Mouse (Mus musculus) MEL (cell line): ENCODE data around the gene Nudt21. TPM values are rescaled to one million over a fixed set of nuclear protein-coding genes. Genes with fewer than 3 reads are reported as not detected.

Source experiments
- DNase-seq: peaks from one replicate; pipeline ENCODE4 v3.0.0; 2011; ENCODE audit warnings: low read depth, low spot score
- H3K27ac ChIP-seq: 2 replicates; pipeline ENCODE4 v1.5.1; 2012; ENCODE audit warnings: low read depth, mild to moderate bottlenecking, control low read depth, low read length, moderate library complexity; ENCODE audit not compliant: control insufficient read depth
- H3K27me3 ChIP-seq, 2 experiments: fragments of 150-350 bp in 1 of 2; sonication (generic) in 1 of 2; 2 replicates each; pipeline ENCODE4 v1.6.1; 2012; ENCODE audit warnings: low read length in 2 of 2, mild to moderate bottlenecking in 2 of 2, improper control_type of control experiment in 1 of 2, moderate library complexity in 1 of 2; ENCODE audit not compliant: insufficient read depth in 2 of 2, control insufficient read depth in 1 of 2
- H3K36me3 ChIP-seq, 2 experiments: 2 replicates each; pipeline ENCODE4 v1.6.1; 2012 to 2014; ENCODE audit warnings: low read length in 2 of 2, improper control_type of control experiment in 1 of 2, inconsistent platforms in 1 of 2, mild to moderate bottlenecking in 1 of 2; ENCODE audit not compliant: insufficient read depth in 2 of 2, control insufficient read depth in 1 of 2
- H3K4me1 ChIP-seq, 2 experiments: fragments of 150-350 bp in 1 of 2; sonication (generic) in 1 of 2; 2 replicates each; pipeline ENCODE4 v1.6.1; 2012; ENCODE audit warnings: low read length in 2 of 2, improper control_type of control experiment in 1 of 2, mild to moderate bottlenecking in 1 of 2; ENCODE audit not compliant: insufficient read depth in 2 of 2, control insufficient read depth in 1 of 2
- H3K4me3 ChIP-seq, 2 experiments: fragments of 150-350 bp in 1 of 2; sonication (generic) in 1 of 2; 2 replicates each; pipeline ENCODE4 v1.5.1; 2012; ENCODE audit warnings: low read depth in 2 of 2, low read length in 2 of 2, mild to moderate bottlenecking in 2 of 2, moderate library complexity in 2 of 2, control low read depth in 1 of 2, improper control_type of control experiment in 1 of 2; ENCODE audit not compliant: control insufficient read depth in 1 of 2, insufficient read depth in 1 of 2
- H3K79me2 ChIP-seq: 2 replicates; pipeline ENCODE4 v1.6.1; 2012; ENCODE audit warnings: mild to moderate bottlenecking, low read length, moderate library complexity; ENCODE audit not compliant: control insufficient read depth, poor library complexity, insufficient read depth
- H3K9ac ChIP-seq: 2 replicates; pipeline ENCODE4 v1.6.1; 2012; ENCODE audit warnings: low read depth, mild to moderate bottlenecking, control low read depth, low read length, moderate library complexity; ENCODE audit not compliant: control insufficient read depth, poor library complexity, severe bottlenecking
- H3K9me3 ChIP-seq: fragments of 150-350 bp; sonication (generic); replicated peaks from 2 replicates; pipeline ENCODE4 v1.6.1; 2012; ENCODE audit warnings: mild to moderate bottlenecking, low read length, improper control_type of control experiment, moderate library complexity; ENCODE audit not compliant: insufficient read depth
- BHLHE40 ChIP-seq: IDR thresholded peaks from 2 replicates; pipeline ENCODE4 v1.6.1; 2012; ENCODE audit warnings: low read depth, mild to moderate bottlenecking, inconsistent platforms, low read length, improper control_type of control experiment, borderline replicate concordance
- CHD1 ChIP-seq: IDR thresholded peaks from 2 replicates; pipeline ENCODE4 v1.6.1; 2012; ENCODE audit warnings: low read depth, mild to moderate bottlenecking, inconsistent platforms, low read length, improper control_type of control experiment
- CHD2 ChIP-seq: IDR thresholded peaks from 2 replicates; pipeline ENCODE4 v1.6.1; 2011; ENCODE audit warnings: low read length, improper control_type of control experiment
- CTCF ChIP-seq, 3 experiments: IDR thresholded peaks in 2 of 3; conservative IDR thresholded peaks in 1 of 3; 2 replicates each; pipeline ENCODE4 v1.5.1; 2011 to 2012; ENCODE audit warnings: low read length in 3 of 3, low read depth in 2 of 3, mild to moderate bottlenecking in 2 of 3, improper control_type of control experiment in 1 of 3, inconsistent platforms in 1 of 3, mixed read lengths in 1 of 3, moderate library complexity in 1 of 3; ENCODE audit not compliant: control insufficient read depth in 1 of 3, insufficient read depth in 1 of 3, poor library complexity in 1 of 3, severe bottlenecking in 1 of 3
- EP300 ChIP-seq, 2 experiments: IDR thresholded peaks; 2 replicates each; pipeline ENCODE4 v1.6.1; 2011; ENCODE audit warnings: improper control_type of control experiment in 2 of 2, low read length in 2 of 2, low read depth in 1 of 2, mild to moderate bottlenecking in 1 of 2
- ETS1 ChIP-seq: IDR thresholded peaks from 2 replicates; pipeline ENCODE4 v1.6.1; 2012; ENCODE audit warnings: low read depth, mild to moderate bottlenecking, inconsistent platforms, low read length, improper control_type of control experiment, moderate library complexity
- GABPA ChIP-seq: IDR thresholded peaks from 2 replicates; pipeline ENCODE4 v1.6.1; 2012; ENCODE audit warnings: low read depth, mild to moderate bottlenecking, inconsistent platforms, low read length, improper control_type of control experiment, moderate library complexity
- GATA1 ChIP-seq: IDR thresholded peaks from 2 replicates; pipeline ENCODE4 v1.6.1; 2011; ENCODE audit warnings: low read depth, low read length, improper control_type of control experiment
- HCFC1 ChIP-seq: IDR thresholded peaks from 2 replicates; pipeline ENCODE4 v1.6.1; 2012; ENCODE audit warnings: low read depth, mild to moderate bottlenecking, inconsistent platforms, low read length, improper control_type of control experiment, moderate library complexity
- MAX ChIP-seq: IDR thresholded peaks from 2 replicates; pipeline ENCODE4 v1.6.1; 2011; ENCODE audit warnings: low read length, improper control_type of control experiment
- MAZ ChIP-seq: IDR thresholded peaks from 2 replicates; pipeline ENCODE4 v1.6.1; 2012; ENCODE audit warnings: low read depth, mild to moderate bottlenecking, inconsistent platforms, low read length, improper control_type of control experiment
- MEF2A ChIP-seq: IDR thresholded peaks from 2 replicates; pipeline ENCODE4 v1.6.1; 2014; ENCODE audit warnings: low read depth, mild to moderate bottlenecking, inconsistent platforms, low read length, improper control_type of control experiment; ENCODE audit not compliant: poor library complexity, insufficient replicate concordance, severe bottlenecking; ENCODE audit errors: extremely low read depth
- MXI1 ChIP-seq: IDR thresholded peaks from 2 replicates; pipeline ENCODE4 v1.6.1; 2011; ENCODE audit warnings: mild to moderate bottlenecking, low read depth, low read length, improper control_type of control experiment
- MYB ChIP-seq: IDR thresholded peaks from 2 replicates; pipeline ENCODE4 v1.6.1; 2011; ENCODE audit warnings: mild to moderate bottlenecking, low read depth, low read length, improper control_type of control experiment
- MYC ChIP-seq: IDR thresholded peaks from 2 replicates; pipeline ENCODE4 v1.6.1; 2011; ENCODE audit warnings: low read depth, mild to moderate bottlenecking, low read length, improper control_type of control experiment, moderate library complexity
- NELFE ChIP-seq: IDR thresholded peaks from 2 replicates; pipeline ENCODE4 v1.6.1; 2011; ENCODE audit warnings: low read depth, low read length, improper control_type of control experiment
- POLR2A ChIP-seq, 2 experiments: IDR thresholded peaks; 2 replicates each; pipeline ENCODE4 v1.6.1; 2011 to 2012; ENCODE audit warnings: low read length in 2 of 2, mild to moderate bottlenecking in 2 of 2, control low read depth in 1 of 2, improper control_type of control experiment in 1 of 2, low read depth in 1 of 2, moderate library complexity in 1 of 2; ENCODE audit not compliant: control insufficient read depth in 1 of 2, insufficient read depth in 1 of 2, poor library complexity in 1 of 2
- POLR2AphosphoS2 ChIP-seq: IDR thresholded peaks from 2 replicates; pipeline ENCODE4 v1.6.1; 2011; ENCODE audit warnings: low read length, improper control_type of control experiment
- RAD21 ChIP-seq: IDR thresholded peaks from 2 replicates; pipeline ENCODE4 v1.6.1; 2011; ENCODE audit warnings: mild to moderate bottlenecking, low read depth, low read length, improper control_type of control experiment
- SIN3A ChIP-seq: IDR thresholded peaks from 2 replicates; pipeline ENCODE4 v1.6.1; 2012; ENCODE audit warnings: low read length, improper control_type of control experiment, inconsistent platforms
- SMC3 ChIP-seq: IDR thresholded peaks from 2 replicates; pipeline ENCODE4 v1.6.1; 2011; ENCODE audit warnings: low read depth, low read length, improper control_type of control experiment
- TAL1 ChIP-seq: IDR thresholded peaks from 2 replicates; pipeline ENCODE4 v1.6.1; 2012; ENCODE audit warnings: mild to moderate bottlenecking, inconsistent platforms, low read length, moderate library complexity, mixed read lengths
- TBP ChIP-seq: IDR thresholded peaks from 2 replicates; pipeline ENCODE4 v1.8.0; 2011; ENCODE audit warnings: low read depth, low read length, improper control_type of control experiment
- TCF12 ChIP-seq: IDR thresholded peaks from 2 replicates; pipeline ENCODE4 v1.6.1; 2014; ENCODE audit warnings: low read depth, mild to moderate bottlenecking, inconsistent platforms, low read length, improper control_type of control experiment, moderate library complexity
- UBTF ChIP-seq: IDR thresholded peaks from 2 replicates; pipeline ENCODE4 v1.6.1; 2012; ENCODE audit warnings: low read depth, mild to moderate bottlenecking, inconsistent platforms, low read length, improper control_type of control experiment, moderate library complexity, borderline replicate concordance; ENCODE audit not compliant: insufficient read depth
- USF1 ChIP-seq: IDR thresholded peaks from 2 replicates; pipeline ENCODE4 v1.6.1; 2014; ENCODE audit warnings: low read depth, mild to moderate bottlenecking, inconsistent platforms, low read length, improper control_type of control experiment, moderate library complexity
- ZKSCAN1 ChIP-seq: IDR thresholded peaks from 2 replicates; pipeline ENCODE4 v1.6.1; 2012; ENCODE audit warnings: low read depth, mild to moderate bottlenecking, inconsistent platforms, low read length, improper control_type of control experiment, moderate library complexity
- ZMIZ1 ChIP-seq: IDR thresholded peaks from 2 replicates; pipeline ENCODE4 v1.6.1; 2012; ENCODE audit warnings: low read depth, mild to moderate bottlenecking, inconsistent platforms, low read length, improper control_type of control experiment, moderate library complexity
- ZNF384 ChIP-seq: IDR thresholded peaks from 2 replicates; pipeline ENCODE4 v1.6.1; 2012; ENCODE audit warnings: low read depth, mild to moderate bottlenecking, inconsistent platforms, low read length, improper control_type of control experiment
- polyA plus RNA-seq, 2 experiments: library from polyadenylated mRNA; stranded (reverse) in 1 of 2; unstranded in 1 of 2; fragments of >175 nt in 1 of 2; fragments of >200 nt in 1 of 2; gene quantifications; 2 replicates each; pipeline versions ENCODE4 v1.2.1 to v1.2.4; 2012; ENCODE audit warnings: low replicate concordance in 2 of 2, low read depth in 1 of 2; ENCODE audit not compliant: insufficient read length in 2 of 2, insufficient read depth in 1 of 2, missing spikeins in 1 of 2
- total RNA-seq: library from RNA; depleted of rRNA; stranded (reverse); fragments of 300-350 nt; gene quantifications from 2 replicates; pipeline ENCODE4 v1.2.3, GENCODE M21; 2012

Nudt21 gene
- total and polyA plus RNA-seq, 3 experiments = 118 to 157 TPM; not detected in 1

DNA sequence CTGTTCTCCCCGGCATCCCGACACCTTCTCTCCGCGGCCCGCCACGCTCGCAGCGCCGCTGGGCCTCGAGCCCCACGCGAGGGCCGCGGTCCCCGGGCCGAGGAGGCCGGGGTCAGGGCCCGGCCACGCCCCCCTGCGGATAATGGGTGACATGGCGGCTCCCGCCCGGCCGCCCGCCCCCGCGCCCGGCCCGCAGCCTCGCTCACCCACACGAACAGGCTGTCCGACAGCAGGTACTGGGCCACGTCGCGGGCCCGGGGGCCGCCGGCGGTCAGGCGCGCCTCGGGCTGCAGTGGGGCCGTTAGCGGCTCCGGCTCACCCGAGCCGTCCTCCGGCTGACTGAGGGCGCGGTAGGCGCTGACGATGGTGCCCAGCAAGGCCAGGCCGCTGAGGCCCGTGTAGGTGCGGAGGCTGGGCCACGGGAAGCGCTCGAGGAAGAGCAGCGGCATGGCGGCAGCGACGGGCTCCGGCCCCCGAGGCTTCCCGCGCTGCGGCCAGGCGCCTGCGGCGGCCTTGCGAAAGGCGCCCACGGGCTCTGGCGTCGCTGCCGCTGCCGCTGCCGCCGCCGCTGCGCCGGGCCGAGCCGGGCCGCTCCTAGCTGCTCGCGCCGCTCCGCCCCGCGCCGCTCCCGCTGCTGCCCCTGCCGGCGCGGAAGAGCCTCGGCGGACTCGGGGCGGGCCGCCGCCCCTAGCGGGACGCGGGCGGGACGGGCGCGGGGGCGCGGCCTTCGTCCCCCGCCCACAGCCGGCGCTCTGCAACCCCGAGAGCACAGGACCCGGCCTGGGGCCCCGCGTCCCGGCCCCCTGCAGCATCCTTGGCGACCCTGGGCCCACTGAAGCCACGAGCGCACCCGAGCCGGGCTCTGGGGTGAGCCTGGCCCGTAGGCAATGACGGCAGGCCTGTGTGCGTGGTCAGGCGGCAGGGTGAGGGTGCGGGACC lies 24.5 kb downstream of the Nudt21 start, which contains the start of gene Amfr (continued):
- TF ChIP-seq MAZ (no peak), SIN3A (peak; percentile 17; the same call in 1 of the 2 replicates), BHLHE40 (no peak), ZMIZ1 (no peak), SMC3 (no peak), MYC (no peak)

DNA sequence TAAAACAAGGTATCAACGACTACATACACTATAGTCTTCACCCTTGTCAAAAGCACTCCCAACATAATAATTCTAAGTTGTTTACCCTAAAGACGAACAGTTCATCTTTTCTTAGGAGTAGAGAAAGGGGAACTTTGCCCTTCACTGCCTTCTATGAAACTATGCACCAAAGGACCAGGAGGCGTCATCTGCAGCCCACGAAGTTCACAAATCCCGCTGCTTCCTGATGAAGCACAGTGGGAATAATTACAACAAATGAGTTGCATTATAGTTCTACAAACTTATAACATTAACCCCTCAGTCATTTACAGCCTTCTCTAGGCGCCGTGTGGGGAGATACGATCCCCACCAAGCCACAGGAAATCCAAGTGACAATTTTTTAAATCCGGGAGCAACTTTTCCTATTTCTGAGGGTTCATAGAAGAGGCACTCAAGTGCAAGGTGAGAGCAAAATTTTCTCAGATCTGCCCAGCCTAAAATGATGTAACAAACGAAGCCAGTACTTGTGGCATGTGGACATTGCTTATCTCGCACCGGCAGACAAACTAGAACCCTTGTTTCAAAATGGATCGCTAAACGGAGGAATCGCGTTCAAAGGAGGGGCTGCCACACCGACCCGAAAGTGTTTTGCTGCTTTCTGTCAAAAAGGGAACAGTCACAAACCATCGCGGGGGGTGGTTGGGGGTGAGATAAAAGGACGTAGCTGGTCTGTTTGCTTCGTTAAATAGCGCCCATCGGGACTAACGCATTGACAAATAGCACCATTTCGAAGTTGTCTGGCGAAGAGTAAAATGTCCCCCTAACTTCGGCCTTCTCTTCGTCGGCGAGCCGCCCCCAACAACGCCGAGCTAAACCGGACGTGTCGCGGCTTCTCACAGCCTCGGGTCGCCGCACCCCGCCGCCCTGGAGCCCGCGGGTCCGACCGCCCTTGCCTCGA lies 25.5 kb downstream of the Nudt21 start:
- H3K9ac ChIP-seq = peak overlapping the region; percentile 99
- H3K4me3 ChIP-seq = peak overlapping the region; percentile 78 to 97
- peaks cover 16 to 20% of the 10 kb centered on the region in 2 experiments for H3K4me1 ChIP-seq
- no peaks in the 10 kb centered on the region for H3K9me3 ChIP-seq
- no peaks in the 10 kb centered on the region for H3K27me3 ChIP-seq
- peak overlapping the region; percentile 94 for H3K27ac ChIP-seq
- TF ChIP-seq CHD1 (0 out of 2 replicates have a peak, but pooled peaks have one; percentile 46), SIN3A (peak; percentile 83), MXI1 (peak; percentile 85), RAD21 (no peak), POLR2A (IDR thresholded peaks at IDR 0.05; ENCODE audit: control insufficient read depth in 1 of 2, insufficient read depth in 1 of 2, low read depth in 1 of 2, low read length in 2 of 2, poor library complexity in 1 of 2) (peak in 1 of 2 experiments; percentile 48; a peak in 1 of 4 replicates), ETS1 (peak; percentile 67; the same call in 1 of the 2 replicates), USF1 (no peak), BHLHE40 (0 out of 2 replicates have a peak, but pooled peaks have one; percentile 34), MEF2A (no peak), POLR2AphosphoS2 (no peak; the same call in 1 of the 2 replicates), MAX (peak; percentile 60; the same call in 1 of the 2 replicates), TBP (peak; percentile 66; the same call in 1 of the 2 replicates), ZNF384 (no peak), MAZ (no peak), GATA1 (peak; percentile 65), NELFE (no peak), MYC (peak; percentile 79; the same call in 1 of the 2 replicates), TCF12 (peak; percentile 56; the same call in 1 of the 2 replicates), ZKSCAN1 (no peak; the same call in 1 of the 2 replicates), UBTF (no peak), MYB (0 out of 2 replicates have a peak, but pooled peaks have one; percentile 12), GABPA (no peak), ZMIZ1 (no peak), TAL1 (peak; percentile 76), EP300 (IDR thresholded peaks at IDR 0.05; ENCODE audit: low read depth in 1 of 2, low read length in 2 of 2) (peak; percentile 8 to 69; a peak in 3 of 4 replicates), HCFC1 (no peak; the same call in 1 of the 2 replicates), CTCF (IDR thresholded peaks at IDR 0.05 in 2 of 3, conservative IDR thresholded peaks at IDR 0.05 in 1 of 3; ENCODE audit: control insufficient read depth in 1 of 3, insufficient read depth in 1 of 3, low read depth in 2 of 3, low read length in 3 of 3, poor library complexity in 1 of 3, severe bottlenecking in 1 of 3) (no peak; a peak in 1 of 6 replicates), CHD2 (no peak)
- peaks cover 2 to 22% of the 10 kb centered on the region in 2 experiments for H3K36me3 ChIP-seq
- H3K79me2 ChIP-seq = peaks cover 46% of the 10 kb centered on the region
- DNase-seq = peak; percentile 82
